24 mouse cellular contexts compared by ENCODE assay signal in the genomic region with DNA sequence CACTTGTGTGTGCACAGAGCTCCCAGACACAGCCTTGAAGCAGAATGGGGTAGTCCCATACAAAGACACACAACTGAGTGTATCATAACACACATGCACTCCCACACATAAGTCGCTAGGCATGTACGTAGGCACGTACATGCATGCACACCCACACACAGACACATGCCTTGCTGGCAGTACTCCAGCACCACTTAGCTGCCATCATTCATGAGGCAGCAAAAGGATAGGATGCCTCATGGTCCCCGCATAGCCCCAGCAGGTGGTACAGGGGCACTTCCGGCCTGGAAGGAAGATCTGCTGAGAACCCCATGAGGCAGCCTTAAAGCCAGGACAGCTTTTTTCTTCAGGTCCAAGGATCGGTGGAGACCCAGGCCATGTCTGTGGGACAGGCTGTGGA. TPM values are rescaled to one million over a fixed set of nuclear protein-coding genes. Genes with fewer than 3 reads are reported as not detected.
DNase-seq lines count a peak whose midpoint lies in the region; ATAC-seq and TF ChIP-seq lines count a peak whose summit lies in the region.
"Had no signal": no experiment of that assay in that cellular context is flagged by ENCODE, and none has a peak within 500 bp of the region (broad histone marks: within the 10 kb centered on the region; RNA-seq: fewer than 3 reads in every experiment).

No protein-coding gene starts in this region.

- WGBS in hindbrain, embryonic 16.5 days = 70% methylated on average over 6 of the region's 6 CpGs
- 72% methylated on average over 6 of the region's 6 CpGs for WGBS in hindbrain, embryonic 14.5 days
- 72% methylated on average over 6 of the region's 6 CpGs for WGBS in midbrain, postnatal 0 days

- ATAC-seq in cerebellum, adult (ENCODE audit: insufficient number of reproducible peaks, low FRiP score, low TSS enrichment) = no peak
- no peak for ATAC-seq in hindbrain, embryonic 16.5 days
- ATAC-seq in hindbrain, embryonic 14.5 days (ENCODE audit: low FRiP score) = no peak
- ATAC-seq in megakaryocyte, adult 5-6 weeks (ENCODE audit: poor library complexity, severe bottlenecking) = no peak
- ATAC-seq in midbrain, postnatal 0 days (ENCODE audit: low FRiP score) = no peak
- ATAC-seq: forebrain, embryonic 13.5 days; hindbrain, postnatal 0 days; inflammation-experienced regulatory T-cells, adult 6 months; Patski had no signal

- no peak overlapping the region for H3K4me2 ChIP-seq in hindbrain, embryonic 16.5 days (ENCODE audit: low read length)
- no peak overlapping the region for H3K4me2 ChIP-seq in hindbrain, embryonic 14.5 days (replicated peaks)
- H3K4me2 ChIP-seq in midbrain, postnatal 0 days (ENCODE audit: low read depth, low read length, poor library complexity, severe bottlenecking) = no peak overlapping the region
- H3K4me2 ChIP-seq: forebrain, embryonic 13.5 days; heart, embryonic 13.5 days; hindbrain, embryonic 12.5 days had no signal

- no peak for TF ChIP-seq CTCF in E14TG2a.4 (conservative IDR thresholded peaks at IDR 0.05; ENCODE audit: low read length)
- TF ChIP-seq CTCF in midbrain, postnatal 0 days (IDR thresholded peaks at IDR 0.05) = no peak

- H3K27ac ChIP-seq in hindbrain, embryonic 16.5 days (ENCODE audit: low read depth, low read length) = no peak overlapping the region
- H3K27ac ChIP-seq in hindbrain, embryonic 14.5 days = no peak overlapping the region
- no peak overlapping the region for H3K27ac ChIP-seq in midbrain, postnatal 0 days (ENCODE audit: low read depth, low read length)
- H3K27ac ChIP-seq: forebrain, embryonic 10.5 days; forebrain, embryonic 13.5 days; heart, embryonic 13.5 days; hindbrain, embryonic 12.5 days; hindbrain, postnatal 0 days had no signal

- no peaks in the 10 kb centered on the region; the same call in 1 of the 2 replicates for H3K27me3 ChIP-seq in hindbrain, embryonic 16.5 days (replicated peaks; ENCODE audit: control insufficient read depth, insufficient read depth, low read length)
- peaks cover 4% of the 10 kb centered on the region; the same call in 1 of the 2 replicates for H3K27me3 ChIP-seq in hindbrain, embryonic 14.5 days (ENCODE audit: control insufficient read depth, insufficient read depth, low read length)
- peaks cover 93% of the 10 kb centered on the region for H3K27me3 ChIP-seq in megakaryocyte, embryonic 14.5 days (replicated peaks)
- peaks cover 85% of the 10 kb centered on the region for H3K27me3 ChIP-seq in E14TG2a.4 (ENCODE audit: insufficient read depth, low read length)
- no peaks in the 10 kb centered on the region for H3K27me3 ChIP-seq in midbrain, postnatal 0 days (ENCODE audit: insufficient read depth, low read length)
- H3K27me3 ChIP-seq: Patski had no signal

- no peaks in the 10 kb centered on the region for H3K9me3 ChIP-seq in hindbrain, embryonic 16.5 days (ENCODE audit: control insufficient read depth, low read length)
- H3K9me3 ChIP-seq in hindbrain, embryonic 14.5 days (ENCODE audit: control insufficient read depth, low read length) = no peaks in the 10 kb centered on the region
- no peaks in the 10 kb centered on the region for H3K9me3 ChIP-seq in megakaryocyte, embryonic 14.5 days
- H3K9me3 ChIP-seq in E14TG2a.4 (ENCODE audit: low read length) = no peaks in the 10 kb centered on the region
- H3K9me3 ChIP-seq in midbrain, postnatal 0 days (ENCODE audit: low read length) = no peaks in the 10 kb centered on the region
- H3K9me3 ChIP-seq: forebrain, embryonic 10.5 days; forebrain, embryonic 13.5 days; G1E; heart, embryonic 13.5 days; hindbrain, embryonic 12.5 days had no signal

- H3K4me3 ChIP-seq in hindbrain, embryonic 16.5 days (ENCODE audit: low read length) = no peak overlapping the region
- H3K4me3 ChIP-seq in hindbrain, embryonic 14.5 days (replicated peaks; ENCODE audit: low read length) = no peak overlapping the region
- peak overlapping the region; percentile 40 for H3K4me3 ChIP-seq in megakaryocyte, embryonic 14.5 days (replicated peaks)
- H3K4me3 ChIP-seq in E14TG2a.4 (replicated peaks; ENCODE audit: low read length) = 0 out of 2 replicates have a peak overlapping the region, but pooled peaks have one; percentile 20
- no peak overlapping the region for H3K4me3 ChIP-seq in midbrain, postnatal 0 days (ENCODE audit: low read depth, low read length)
- H3K4me3 ChIP-seq: forebrain, embryonic 10.5 days; forebrain, embryonic 13.5 days; heart, embryonic 13.5 days; hindbrain, embryonic 12.5 days had no signal

- peaks cover 41% of the 10 kb centered on the region for H3K4me1 ChIP-seq in hindbrain, embryonic 16.5 days (ENCODE audit: control insufficient read depth, insufficient read depth, low read depth, low read length)
- H3K4me1 ChIP-seq in hindbrain, embryonic 14.5 days (replicated peaks; ENCODE audit: control insufficient read depth, insufficient read depth, low read length) = peaks cover 43% of the 10 kb centered on the region
- H3K4me1 ChIP-seq in megakaryocyte, embryonic 14.5 days = peaks cover 28% of the 10 kb centered on the region
- peaks cover 81% of the 10 kb centered on the region for H3K4me1 ChIP-seq in E14TG2a.4 (replicated peaks; ENCODE audit: low read depth, low read length)
- peaks cover 20% of the 10 kb centered on the region for H3K4me1 ChIP-seq in midbrain, postnatal 0 days (ENCODE audit: insufficient read depth, low read length)

- H3K9ac ChIP-seq in hindbrain, embryonic 16.5 days (ENCODE audit: low read depth, low read length) = peak overlapping the region; percentile 22; the same call in 1 of the 2 replicates
- H3K9ac ChIP-seq in hindbrain, embryonic 14.5 days = no peak overlapping the region
- H3K9ac ChIP-seq in midbrain, postnatal 0 days (replicated peaks; ENCODE audit: low read length, poor library complexity, severe bottlenecking) = no peak overlapping the region; the same call in 1 of the 2 replicates
- H3K9ac ChIP-seq: forebrain, embryonic 13.5 days; heart, embryonic 13.5 days; hindbrain, embryonic 12.5 days had no signal

- peak; percentile 54 for DNase-seq in cerebellum, postnatal 10 days
- no peak for DNase-seq in hindbrain, embryonic 14.5 days (ENCODE audit: low spot score)
- DNase-seq in midbrain, postnatal 0 days (ENCODE audit: low spot score) = no peak
- DNase-seq: adrenal gland, postnatal 10 days; adrenal gland, postnatal 36 days; cerebellum, adult 11-12 months; cerebellum, adult 8-10 months; gastrocnemius, postnatal 25 days; heart, adult 18-20 months; heart, postnatal 14 days had no signal

- no peaks in the 10 kb centered on the region for H3K36me3 ChIP-seq in hindbrain, embryonic 16.5 days (ENCODE audit: control insufficient read depth, insufficient read depth, low read length)
- H3K36me3 ChIP-seq in hindbrain, embryonic 14.5 days (replicated peaks; ENCODE audit: control insufficient read depth, insufficient read depth) = no peaks in the 10 kb centered on the region
- H3K36me3 ChIP-seq in megakaryocyte, embryonic 14.5 days (replicated peaks; ENCODE audit: low read length) = no peaks in the 10 kb centered on the region
- no peaks in the 10 kb centered on the region for H3K36me3 ChIP-seq in E14TG2a.4 (ENCODE audit: insufficient read depth, low read length)
- H3K36me3 ChIP-seq in midbrain, postnatal 0 days (ENCODE audit: insufficient read depth, low read length) = peaks cover 25% of the 10 kb centered on the region
- H3K36me3 ChIP-seq: forebrain, embryonic 10.5 days; G1E; heart, embryonic 13.5 days; hindbrain, embryonic 12.5 days had no signal

RNA-seq across cellular contexts. Expression of gene Lrtm2, which starts 4.6 kb away (rescaled TPM):
- polyA plus RNA-seq in hindbrain, embryonic 16.5 days (2015; fragmentation: Nextera tagmentation; extraction: Ambion mirVana) = 17.1 and 17.7 TPM in 2 replicates
- polyA plus RNA-seq in hindbrain, embryonic 14.5 days (2014; fragmentation: Nextera tagmentation; extraction: Ambion mirVana) = 7.8 and 13.2 TPM in 2 replicates
- polyA plus RNA-seq in megakaryocyte, embryonic 14.5 days (2012; ENCODE audit: insufficient read depth, low replicate concordance) = not detected in 2 replicates
- 0.23 TPM in 1 of 2 replicates, not detected in the other for total RNA-seq in megakaryocyte, adult 5-6 weeks (2015)
- not detected in 2 replicates for total RNA-seq in megakaryocyte, adult 5-6 weeks (2017)
- 32.2 and 40.4 TPM in 2 replicates for total RNA-seq in midbrain, postnatal 0 days (2014; rRNA removed)
- 21.1 and 24.3 TPM in 2 replicates for polyA plus RNA-seq in midbrain, postnatal 0 days (2015; fragmentation: Nextera tagmentation; extraction: Ambion mirVana)
- polyA plus RNA-seq: embryonic facial prominence, embryonic 11.5 days; G1E had no signal

Comparison
In these comparisons a context has a peak if more than half of its experiments do, and no peak if none do; other contexts are left out.
1. DNase-seq: peak in cerebellum, postnatal 10 days (2 of 2); none in hindbrain, embryonic 14.5 days (single experiment) and midbrain, postnatal 0 days (single experiment).
2. H3K4me3 ChIP-seq: peak in megakaryocyte, embryonic 14.5 days (single experiment) and E14TG2a.4 (single experiment); none in hindbrain, embryonic 16.5 days (single experiment), hindbrain, embryonic 14.5 days (single experiment) and midbrain, postnatal 0 days (single experiment).